Mouse (Mus musculus): ENCODE measurements around the gene Calm3. TPM values are rescaled to one million over a fixed set of nuclear protein-coding genes. Genes with fewer than 3 reads are reported as not detected.

Calm3 gene
- 106 TPM for total RNA-seq (2023)

GRCm38 (mm10) chr7:16924037-16924834 is at the start of gene Calm3:
TSS of gene Calm3 (minus strand) at chr7:16924114.

GRCm38 (mm10) chr7:16959539-16960187 is 35.7 kb upstream of the Calm3 start, which contains the start of gene Pnmal1:
TSS of gene Pnmal1 (plus strand) at chr7:16959679.

GRCm38 (mm10) chr7:16944061-16944807 is 20.3 kb upstream of the Calm3 start, which contains the start of gene Pnmal2:
TSS of gene Pnmal2 (plus strand) at chr7:16944682.

GRCm38 (mm10) chr7:16906281-16906680 is 17.6 kb downstream of the Calm3 start, which contains the start of gene Ptgir:
TSS of gene Ptgir (plus strand) at chr7:16906490.

GRCm38 (mm10) chr7:16891641-16892351 is 32.1 kb downstream of the Calm3 start, which contains the start of gene Gng8:
TSS of gene Gng8 (plus strand) at chr7:16891786.

GRCm38 (mm10) chr7:16875310-16875325 is 48.8 kb downstream of the Calm3 start, which contains the start of gene Dact3:
TSS of gene Dact3 (plus strand) at chr7:16875317.

Other genes starting within 250 kb of the Calm3 start
- gene Ceacam15, start 248.4 kb downstream of the Calm3 start, total RNA-seq (2023), result not detected
- not detected for gene Ceacam9, start 202.2 kb downstream of the Calm3 start, total RNA-seq (2023)
- 72.7 TPM for gene Ap2s1, start 185.7 kb downstream of the Calm3 start, total RNA-seq (2023)
- 132 TPM for gene Slc1a5, start 142.8 kb downstream of the Calm3 start, total RNA-seq (2023)
- gene Strn4, start 108.2 kb downstream of the Calm3 start, total RNA-seq (2023), result 104 TPM
- 24.7 TPM for gene Fkrp, start 107.4 kb downstream of the Calm3 start, total RNA-seq (2023)
- gene Prkd2, start 81.2 kb downstream of the Calm3 start, total RNA-seq (2023), result 256 TPM
- 0.44 TPM for gene Dact3, start 48.8 kb downstream of the Calm3 start, total RNA-seq (2023)
- not detected for gene Gng8, start 32.3 kb downstream of the Calm3 start, total RNA-seq (2023)
- 2.0 TPM for gene Ptgir, start 17.6 kb downstream of the Calm3 start, total RNA-seq (2023)
- not detected for gene Pnmal2, start 20.6 kb upstream of the Calm3 start, total RNA-seq (2023)
- not detected for gene Pnmal1, start 35.6 kb upstream of the Calm3 start, total RNA-seq (2023)
- gene Gm42372, start 59.0 kb upstream of the Calm3 start, total RNA-seq (2023), result 3.0 TPM
- 0.12 TPM for gene Ccdc8, start 68.6 kb upstream of the Calm3 start, total RNA-seq (2023)
- gene Ppp5c, start 103.8 kb upstream of the Calm3 start, total RNA-seq (2023), result 99.8 TPM
- gene Hif3a, start 138.3 kb upstream of the Calm3 start, total RNA-seq (2023), result 1.2 TPM
- gene Psg16, start 149.9 kb upstream of the Calm3 start, total RNA-seq (2023), result 0.24 TPM
- not detected for gene Ceacam3, start 226.2 kb upstream of the Calm3 start, total RNA-seq (2023)

All from CD4-positive naive resting alpha-beta T cell, adult 57 days (primary cell).